Mouse (Mus musculus) thymus, adult 2 months (tissue): Measurements from ENCODE around the gene Rhbdd1.

ENCODE experiments used
- CTCF ChIP-seq: fragments of 200-500 bp; IDR thresholded peaks from 2 replicates; pipeline ENCODE4 v1.5.1; 2012; ENCODE audit warnings: mild to moderate bottlenecking, control low read depth, low read length, moderate library complexity, borderline replicate concordance; ENCODE audit not compliant: control insufficient read depth, poor library complexity, insufficient read depth; ENCODE audit errors: extremely low read depth
- POLR2A ChIP-seq: fragments of 200-500 bp; IDR thresholded peaks from 2 replicates; pipeline ENCODE4 v1.6.1; 2012; ENCODE audit warnings: mild to moderate bottlenecking, low read length, control low read depth, moderate library complexity; ENCODE audit not compliant: control insufficient read depth, poor library complexity, insufficient read depth; ENCODE audit errors: extremely low read depth

DNA sequence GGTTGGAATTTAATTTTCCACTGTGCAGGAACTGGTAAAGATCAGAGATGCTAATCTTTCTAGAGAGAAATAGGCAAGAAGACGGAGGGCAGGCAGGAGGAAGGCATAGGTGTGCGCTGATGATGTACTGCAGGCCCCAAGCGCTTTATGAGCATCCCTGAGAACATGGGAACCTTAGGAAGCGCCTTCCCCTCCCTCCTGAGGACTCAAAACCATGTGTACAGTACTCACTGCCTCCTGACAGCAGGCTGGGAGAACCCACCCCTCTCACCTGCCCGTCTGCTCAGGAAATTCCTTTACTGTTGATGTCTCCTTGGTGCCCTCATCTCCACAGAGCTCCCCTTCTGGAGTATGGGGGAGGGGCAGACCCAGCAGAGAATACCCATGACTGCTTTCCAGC is 95.3 kb downstream of the Rhbdd1 start:
- no peak for TF ChIP-seq CTCF
- TF ChIP-seq POLR2A, result no peak
